Mouse (Mus musculus) hindbrain, embryonic 10.5 days (tissue): ENCODE data around the gene Agpat2. TPM values are rescaled to one million over a fixed set of nuclear protein-coding genes. Genes with fewer than 3 reads are reported as not detected.

Source experiments
- DNase-seq: peaks from one replicate; pipeline ENCODE4 v3.0.0-alpha.2; 2017; ENCODE audit warnings: low spot score
- H3K27ac ChIP-seq: fragments of 300-500 bp; sonication (generic); 2 replicates; pipeline ENCODE4 v1.5.1; 2016; ENCODE audit warnings: mild to moderate bottlenecking, moderate library complexity
- H3K27me3 ChIP-seq: fragments of 300-500 bp; sonication (generic); 2 replicates; pipeline ENCODE4 v1.6.1; 2016; ENCODE audit warnings: mild to moderate bottlenecking; ENCODE audit not compliant: poor library complexity, insufficient read depth, severe bottlenecking
- H3K36me3 ChIP-seq: fragments of 300-500 bp; sonication (generic); 2 replicates; pipeline ENCODE4 v1.6.1; 2016; ENCODE audit warnings: mild to moderate bottlenecking, moderate library complexity
- H3K4me1 ChIP-seq: fragments of 300-500 bp; sonication (generic); replicated peaks from 2 replicates; pipeline ENCODE4 v1.6.1; 2016; ENCODE audit warnings: mild to moderate bottlenecking
- H3K4me3 ChIP-seq: fragments of 300-500 bp; sonication (generic); 2 replicates; pipeline ENCODE4 v1.5.1; 2016; ENCODE audit warnings: mild to moderate bottlenecking, moderate library complexity
- H3K9me3 ChIP-seq: fragments of 300-500 bp; sonication (generic); 2 replicates; pipeline ENCODE4 v1.6.1; 2016; ENCODE audit warnings: mild to moderate bottlenecking, moderate library complexity
- whole genome bisulfite sequencing: fragments of 180-500 bp; shearing (Covaris S2); methylation state at CpG from one replicate; pipeline ENCODE4 v1.1.7; 2016; 5-methylcytosine and 5-hydroxymethylcytosine counted together
- polyA plus RNA-seq: library from polyadenylated mRNA; unstranded; fragments of >200 nt; fragmentation: Nextera tagmentation; extraction: Ambion mirVana; gene quantifications from 2 replicates; pipeline ENCODE4 v1.2.1, GENCODE M21; 2016

Agpat2 gene
- polyA plus RNA-seq, 1 experiment from 2014 or later = 12.3 TPM

DNA sequence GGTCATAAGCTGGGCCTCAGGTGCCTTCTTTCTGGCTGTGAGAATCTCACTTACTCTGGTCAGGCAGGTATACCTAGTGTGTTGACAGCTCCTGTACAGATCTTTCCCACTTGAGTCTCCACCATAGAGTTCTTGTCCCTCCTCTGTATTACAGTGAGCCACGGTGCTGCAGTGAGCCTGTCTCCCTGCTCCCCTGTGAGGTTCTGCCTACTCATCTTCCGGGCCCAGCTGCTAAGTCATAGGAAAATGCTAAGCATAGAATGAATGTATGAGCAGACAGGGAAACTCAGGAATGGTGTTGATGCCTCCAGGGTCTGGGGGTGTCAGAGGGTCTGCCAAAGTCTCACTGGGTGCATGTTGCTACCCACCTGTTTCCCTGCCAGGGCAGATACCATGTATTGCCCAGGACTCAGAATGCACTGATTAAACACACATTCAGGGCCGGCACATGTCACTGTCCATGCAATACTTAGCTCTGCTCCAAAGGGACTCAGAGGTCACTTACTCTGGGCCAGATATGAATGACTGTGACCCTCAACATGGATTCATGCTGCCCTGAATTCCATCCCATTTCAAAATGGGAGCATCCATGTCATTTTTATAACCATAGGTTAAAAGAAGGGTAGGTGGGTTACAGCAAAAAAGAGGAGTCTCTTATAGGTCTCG lies 11.4 kb upstream of the Agpat2 start:
- no peak overlapping the region for H3K27ac ChIP-seq
- H3K9me3 ChIP-seq = no peaks in the 10 kb centered on the region
- no peaks in the 10 kb centered on the region for H3K36me3 ChIP-seq
- 84% methylated on average over 4 of the region's 4 CpGs for WGBS
- no peak for DNase-seq
- H3K27me3 ChIP-seq = no peaks in the 10 kb centered on the region; the same call in 1 of the 2 replicates
- H3K4me1 ChIP-seq = no peaks in the 10 kb centered on the region
- no peak overlapping the region for H3K4me3 ChIP-seq

DNA sequence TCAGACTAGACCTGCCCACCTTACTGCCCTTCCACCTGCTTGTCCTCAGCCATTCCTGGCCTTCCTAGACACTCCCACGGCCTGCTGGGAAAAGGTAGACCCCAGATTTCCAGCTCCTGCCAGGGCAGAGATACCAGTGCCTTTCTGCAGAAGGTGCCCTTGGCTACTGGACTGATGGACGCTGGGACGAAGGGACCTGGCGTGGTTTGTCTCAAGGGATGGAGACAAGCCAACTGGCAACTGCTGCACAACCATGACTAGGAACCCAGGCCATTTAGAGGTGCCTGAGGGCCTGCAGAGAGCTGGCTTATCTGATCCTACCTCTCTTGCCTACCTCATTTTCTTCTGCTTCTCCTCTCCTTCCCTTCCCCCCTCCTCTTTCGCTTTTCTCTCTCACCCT lies 10.7 kb upstream of the Agpat2 start:
- DNase-seq = no peak
- H3K4me1 ChIP-seq = no peaks in the 10 kb centered on the region
- H3K27me3 ChIP-seq = no peaks in the 10 kb centered on the region; the same call in 1 of the 2 replicates
- WGBS = 85% methylated on average over 5 of the region's 5 CpGs
- H3K36me3 ChIP-seq = no peaks in the 10 kb centered on the region
- H3K9me3 ChIP-seq = no peaks in the 10 kb centered on the region
- H3K27ac ChIP-seq = no peak overlapping the region
- H3K4me3 ChIP-seq = no peak overlapping the region

DNA sequence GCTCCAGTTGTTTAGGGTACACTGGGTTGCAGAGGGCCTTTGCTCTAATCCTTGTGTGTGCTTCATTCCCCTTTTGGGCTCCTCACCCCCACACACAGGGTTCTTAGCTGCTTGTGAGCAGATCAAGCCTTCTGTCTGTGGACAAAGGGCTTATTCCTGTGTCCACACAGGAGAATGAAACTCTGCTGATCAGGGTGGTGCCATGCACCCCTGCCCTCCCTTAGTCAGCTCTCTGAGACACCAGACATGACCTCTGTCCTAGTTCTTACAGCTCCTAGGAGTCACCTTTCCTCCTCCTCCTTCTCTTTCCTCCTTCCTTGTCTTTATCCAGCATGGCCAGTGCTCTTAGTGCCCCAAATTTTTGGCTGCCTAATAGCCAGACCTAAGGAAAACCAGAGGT lies 7.7 kb upstream of the Agpat2 start:
- Histone ChIP-seq H3K4me3 (no peak overlapping the region), H3K27ac (no peak overlapping the region), H3K27me3 (peaks cover 6% of the 10 kb centered on the region), H3K4me1 (peaks cover 5% of the 10 kb centered on the region; the same call in 1 of the 2 replicates), H3K9me3 (no peaks in the 10 kb centered on the region), H3K36me3 (no peaks in the 10 kb centered on the region)
- no peak for DNase-seq

DNA sequence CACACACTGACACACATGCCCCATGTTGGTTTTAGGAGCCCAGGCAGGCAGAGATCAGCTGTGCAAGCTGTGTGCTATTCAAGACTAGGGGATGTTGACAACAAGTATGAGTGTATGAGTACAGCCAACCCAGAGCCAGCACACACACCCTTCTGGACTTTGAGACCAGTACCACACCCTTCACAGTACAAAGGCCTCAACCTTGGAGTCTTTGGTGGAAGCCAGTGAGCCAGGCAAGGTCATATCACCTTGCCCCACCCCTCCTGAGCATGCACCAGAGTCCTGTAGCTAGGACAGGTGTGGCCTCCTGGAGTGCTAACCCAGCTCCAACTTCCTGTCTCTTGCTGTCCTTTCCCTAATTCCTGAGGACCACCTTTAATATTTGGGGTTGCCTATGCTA lies 6.8 kb upstream of the Agpat2 start:
- Histone ChIP-seq H3K27ac (no peak overlapping the region), H3K4me3 (no peak overlapping the region), H3K36me3 (no peaks in the 10 kb centered on the region), H3K4me1 (peaks cover 9% of the 10 kb centered on the region; the same call in 1 of the 2 replicates), H3K27me3 (peaks cover 12% of the 10 kb centered on the region), H3K9me3 (no peaks in the 10 kb centered on the region)
- DNase-seq = no peak

DNA sequence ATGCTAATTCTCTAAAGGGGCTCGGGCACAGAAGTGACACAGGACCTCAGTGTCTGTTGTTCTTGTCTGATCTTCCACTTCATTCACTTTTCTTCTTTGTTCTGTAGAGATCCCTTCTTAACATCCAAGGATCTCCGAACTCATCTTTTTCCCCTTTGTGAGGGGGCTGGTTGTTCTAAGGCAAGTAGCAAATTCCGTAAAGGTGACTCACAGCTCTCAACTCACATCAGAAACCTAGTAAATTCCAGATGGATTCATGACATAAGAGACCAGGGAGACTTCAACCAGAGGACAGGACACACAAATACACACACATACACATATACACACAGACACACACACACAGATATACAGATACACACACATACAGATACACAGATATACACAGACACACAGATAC lies 6.3 kb upstream of the Agpat2 start:
- WGBS = 73% methylated on average over 3 of the region's 3 CpGs
- DNase-seq = no peak
- H3K27ac ChIP-seq = no peak overlapping the region

DNA sequence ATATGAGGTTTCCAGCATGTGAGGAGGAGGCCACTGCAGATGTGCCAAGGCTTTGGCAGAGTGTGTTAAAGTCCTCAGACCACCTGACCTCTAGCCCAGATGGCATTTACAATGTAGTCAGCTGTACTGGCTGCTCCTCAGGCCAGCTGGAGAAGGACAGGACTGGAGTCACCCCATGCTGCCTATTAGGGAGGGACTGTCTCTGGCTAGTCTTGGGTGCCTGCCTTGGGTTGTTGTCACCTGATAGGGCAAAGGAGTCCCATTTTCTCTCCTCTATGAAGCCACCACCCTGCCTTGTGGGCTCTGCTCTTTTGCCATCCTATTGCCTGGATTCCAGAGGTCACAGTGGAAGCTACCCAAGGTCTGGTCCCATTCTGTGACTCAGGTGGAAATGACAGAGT lies 5.0 kb upstream of the Agpat2 start:
- H3K4me3 ChIP-seq = no peak overlapping the region
- no peaks in the 10 kb centered on the region for H3K9me3 ChIP-seq
- DNase-seq = no peak
- H3K4me1 ChIP-seq = peaks cover 13% of the 10 kb centered on the region
- no peaks in the 10 kb centered on the region for H3K36me3 ChIP-seq
- no peak overlapping the region for H3K27ac ChIP-seq
- peaks cover 28% of the 10 kb centered on the region for H3K27me3 ChIP-seq

More for the DNA sequence above, 6.3 kb upstream of the Agpat2 start:
- no peak overlapping the region for H3K4me3 ChIP-seq
- H3K9me3 ChIP-seq = no peaks in the 10 kb centered on the region
- H3K36me3 ChIP-seq = no peaks in the 10 kb centered on the region
- peaks cover 9% of the 10 kb centered on the region; the same call in 1 of the 2 replicates for H3K4me1 ChIP-seq
- H3K27me3 ChIP-seq = peaks cover 16% of the 10 kb centered on the region

DNA sequence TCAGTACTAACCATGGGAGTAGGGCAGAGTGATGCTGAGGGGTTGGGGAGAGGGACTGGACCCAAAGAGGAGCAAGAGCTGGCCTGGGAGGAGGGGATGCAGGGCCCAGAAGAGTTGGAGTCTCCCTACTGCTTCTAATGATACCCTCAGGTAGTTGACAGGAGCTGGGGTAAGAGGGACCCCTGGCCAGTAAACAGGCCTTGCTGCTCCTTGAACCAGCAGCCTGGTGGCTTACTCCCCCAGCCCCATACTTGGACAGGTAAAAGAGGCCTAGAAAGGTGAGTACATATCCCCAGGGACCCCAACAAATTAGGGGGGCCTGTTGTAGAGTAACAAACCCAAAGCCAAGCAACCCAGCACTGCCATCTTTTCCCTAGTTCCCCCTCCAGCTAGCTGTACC lies 4.6 kb upstream of the Agpat2 start:
- no peak for DNase-seq
- Histone ChIP-seq H3K27ac (no peak overlapping the region), H3K4me3 (no peak overlapping the region), H3K9me3 (no peaks in the 10 kb centered on the region), H3K36me3 (no peaks in the 10 kb centered on the region), H3K4me1 (peaks cover 18% of the 10 kb centered on the region), H3K27me3 (peaks cover 33% of the 10 kb centered on the region)

DNA sequence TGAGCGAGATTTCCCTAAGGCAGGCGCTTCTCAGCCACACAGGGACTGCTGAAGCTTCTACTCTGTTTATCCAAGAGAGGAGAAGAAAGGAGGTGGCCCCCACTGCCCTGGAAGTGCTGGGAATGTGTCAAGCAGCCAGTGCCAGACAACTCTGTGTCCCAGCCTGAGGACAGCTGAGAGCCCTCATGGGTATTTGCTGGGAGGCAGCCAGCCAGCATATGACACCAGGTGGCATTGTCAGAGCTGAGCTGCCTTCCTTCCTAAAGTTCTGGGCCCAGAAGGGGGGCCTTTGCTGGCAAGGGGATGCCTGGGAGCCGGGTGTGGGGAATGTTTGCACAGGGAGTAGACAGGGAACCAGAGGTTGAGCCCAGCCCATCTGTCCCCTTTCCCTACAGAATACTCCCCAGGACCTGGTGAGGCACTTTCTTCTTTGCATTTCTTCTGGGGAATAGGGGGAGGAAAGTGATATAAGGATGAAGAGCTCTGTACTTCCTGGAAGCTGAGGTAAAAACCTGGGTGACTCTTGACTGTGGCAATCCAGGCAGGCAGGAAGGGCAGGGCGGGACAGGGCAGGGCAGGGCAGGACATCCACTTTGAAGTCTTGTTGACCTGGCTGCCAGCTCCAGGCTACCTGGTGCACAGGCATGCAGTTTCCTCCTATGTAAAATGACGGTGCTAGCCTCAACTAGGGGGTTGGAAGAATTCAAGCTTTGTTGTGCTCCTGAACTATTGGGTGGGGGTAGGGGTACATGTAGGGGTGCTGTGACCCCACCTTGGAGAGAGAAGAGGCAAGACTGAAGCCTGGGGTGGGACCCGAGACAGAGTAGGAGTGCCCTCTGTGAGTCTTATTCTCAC lies 3.1 kb upstream of the Agpat2 start:
- Histone ChIP-seq H3K4me3 (no peak overlapping the region), H3K9me3 (no peaks in the 10 kb centered on the region), H3K4me1 (peaks cover 26% of the 10 kb centered on the region), H3K27me3 (peaks cover 48% of the 10 kb centered on the region), H3K36me3 (no peaks in the 10 kb centered on the region), H3K27ac (no peak overlapping the region)
- no peak for DNase-seq
- 55% methylated on average over 6 of the region's 6 CpGs for WGBS

DNA sequence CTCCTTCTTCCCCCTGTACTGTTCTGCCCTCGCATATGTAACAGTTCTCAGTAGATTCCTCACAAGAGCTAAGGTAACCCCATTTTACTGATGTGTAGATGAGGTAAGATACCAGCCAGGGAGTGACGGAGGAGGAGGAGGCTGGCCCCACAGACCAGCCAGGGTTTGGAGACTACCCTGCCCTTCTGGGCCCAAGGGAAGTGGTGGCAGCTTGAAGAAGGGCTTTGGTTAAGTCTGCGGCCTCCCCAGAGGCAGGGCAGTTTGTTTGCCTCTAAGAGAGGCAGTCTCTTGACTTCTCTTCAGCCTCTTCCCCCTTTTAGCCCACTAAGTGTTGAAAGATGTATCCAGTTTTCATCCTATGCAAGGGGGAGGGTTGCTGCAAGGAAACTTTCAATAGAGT lies 2.4 kb upstream of the Agpat2 start:
- peaks cover 55% of the 10 kb centered on the region for H3K27me3 ChIP-seq
- no peak for DNase-seq
- peaks cover 26% of the 10 kb centered on the region for H3K4me1 ChIP-seq
- H3K27ac ChIP-seq = no peak overlapping the region
- 68% methylated on average over 3 of the region's 3 CpGs for WGBS
- no peaks in the 10 kb centered on the region for H3K9me3 ChIP-seq
- no peaks in the 10 kb centered on the region for H3K36me3 ChIP-seq
- no peak overlapping the region for H3K4me3 ChIP-seq

DNA sequence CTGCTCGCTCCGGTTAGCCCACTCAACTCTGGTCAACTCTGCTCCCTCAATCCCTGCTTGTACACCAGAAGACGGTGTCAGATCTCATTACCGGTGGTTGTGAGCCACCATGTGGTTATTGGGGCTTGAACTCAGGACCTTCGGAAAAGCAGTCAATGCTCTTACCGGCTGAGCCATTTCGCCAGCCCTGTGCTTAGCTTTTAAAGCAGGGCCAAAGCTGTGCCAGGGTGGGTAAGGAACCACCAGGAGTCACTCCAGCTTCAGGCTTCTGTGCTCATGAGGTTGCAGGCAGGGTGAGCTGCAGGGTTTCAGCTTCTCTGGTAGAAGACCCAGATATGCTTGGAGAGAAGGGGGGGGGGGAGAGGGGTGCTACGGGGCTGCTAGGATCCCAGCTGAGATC lies 1.1 kb upstream of the Agpat2 start:
- DNase-seq = no peak
- peaks cover 27% of the 10 kb centered on the region for H3K4me1 ChIP-seq
- H3K4me3 ChIP-seq = no peak overlapping the region
- no peaks in the 10 kb centered on the region for H3K9me3 ChIP-seq
- WGBS = 89% methylated on average over 8 of the region's 8 CpGs
- H3K27ac ChIP-seq = no peak overlapping the region
- H3K36me3 ChIP-seq = no peaks in the 10 kb centered on the region
- peaks cover 58% of the 10 kb centered on the region for H3K27me3 ChIP-seq

DNA sequence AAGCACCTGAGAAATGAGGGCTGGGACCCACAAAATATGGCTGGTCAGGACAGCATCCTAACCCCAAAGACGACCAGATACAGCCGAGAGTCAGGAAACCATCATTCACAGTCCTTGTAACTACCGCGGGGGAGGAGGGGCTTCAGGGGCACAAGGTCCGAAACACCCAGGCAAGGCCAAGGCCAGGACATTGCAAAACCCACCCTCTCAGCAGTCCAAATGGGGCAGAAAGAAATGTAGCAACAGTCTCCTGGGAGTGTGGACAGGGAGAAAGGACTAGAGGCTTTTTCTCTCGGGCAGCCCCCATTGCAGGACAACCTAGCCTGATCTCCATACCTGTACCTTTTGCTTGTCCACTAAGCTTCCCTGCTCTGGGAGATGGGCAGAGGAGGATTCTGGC lies 1.1 kb downstream of the Agpat2 start:
- Histone ChIP-seq H3K27ac (peak overlapping the region; percentile 86), H3K9me3 (no peaks in the 10 kb centered on the region), H3K27me3 (peaks cover 58% of the 10 kb centered on the region), H3K4me1 (peaks cover 30% of the 10 kb centered on the region), H3K4me3 (peak overlapping the region; percentile 68), H3K36me3 (no peaks in the 10 kb centered on the region)
- DNase-seq = no peak
- WGBS = 27% methylated on average over 6 of the region's 6 CpGs

DNA sequence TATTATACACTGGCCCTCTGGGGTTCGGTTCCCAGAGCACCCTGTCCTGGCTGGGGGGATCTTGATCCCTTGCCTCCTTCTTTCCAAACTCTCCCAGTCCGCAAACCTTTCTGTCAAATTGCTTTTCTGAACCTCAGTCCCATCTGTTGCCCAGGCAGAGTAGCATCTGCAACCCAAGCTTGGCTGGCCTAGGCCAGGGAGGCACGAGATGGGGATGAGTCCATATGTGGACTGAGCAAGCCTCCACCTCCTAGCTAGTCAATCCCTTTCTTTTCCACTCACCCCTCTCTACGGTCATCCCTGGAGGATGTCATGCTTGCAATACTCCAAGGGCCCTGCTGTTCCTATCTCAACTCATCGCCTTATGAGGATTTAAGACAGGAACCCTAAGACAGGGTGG lies 1.6 kb downstream of the Agpat2 start:
- Histone ChIP-seq H3K9me3 (no peaks in the 10 kb centered on the region), H3K27ac (no peak overlapping the region), H3K4me1 (peaks cover 30% of the 10 kb centered on the region), H3K4me3 (peak overlapping the region; percentile 68; the same call in 1 of the 2 replicates), H3K27me3 (peaks cover 55% of the 10 kb centered on the region), H3K36me3 (no peaks in the 10 kb centered on the region)
- WGBS = 83% methylated on average over 5 of the region's 5 CpGs
- DNase-seq = no peak

DNA sequence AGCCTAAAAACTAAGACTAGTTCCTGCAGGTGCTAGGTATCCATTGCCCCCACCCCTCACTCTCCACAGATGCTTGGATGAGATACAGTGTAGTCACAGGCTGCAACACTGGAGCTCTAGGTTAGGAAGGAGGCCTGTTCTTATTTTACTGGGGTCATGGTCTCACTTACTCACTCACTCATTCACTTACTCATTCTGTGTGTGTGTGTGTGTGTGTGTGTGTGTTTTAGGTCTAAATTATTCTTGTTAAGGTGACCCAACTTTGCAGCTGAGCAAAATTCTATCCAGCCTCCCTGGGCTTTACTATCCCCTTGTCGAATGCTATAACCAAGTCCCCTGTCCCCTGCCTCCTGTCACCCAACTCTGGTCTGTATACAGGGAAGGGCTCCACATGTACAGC lies 2.6 kb downstream of the Agpat2 start:
- H3K27me3 ChIP-seq = peaks cover 51% of the 10 kb centered on the region

More for the DNA sequence above, 2.6 kb downstream of the Agpat2 start:
- Histone ChIP-seq H3K36me3 (no peaks in the 10 kb centered on the region), H3K4me3 (no peak overlapping the region), H3K9me3 (no peaks in the 10 kb centered on the region), H3K27ac (no peak overlapping the region), H3K4me1 (peaks cover 22% of the 10 kb centered on the region)
- DNase-seq = no peak
- 79% methylated on average over 1 of the region's 1 CpGs for WGBS
